Mouse (Mus musculus): ENCODE results near the gene Acbd6.

GRCm38 (mm10) chr1:155608524-155608923 lies 50.6 kb downstream of the Acbd6 start:
- TF ChIP-seq CHD2 (IDR thresholded peaks at IDR 0.05; ENCODE audit: low read depth, low read length): no peak
- TF ChIP-seq HCFC1 (IDR thresholded peaks at IDR 0.05; ENCODE audit: borderline replicate concordance, insufficient read depth, low read length): no peak
- no peak for TF ChIP-seq ZC3H11A (IDR thresholded peaks at IDR 0.05; ENCODE audit: borderline replicate concordance, low read depth, low read length)
- no peak for TF ChIP-seq MAFK (IDR thresholded peaks at IDR 0.05; ENCODE audit: insufficient read depth, low read depth, low read length)
